Mouse (Mus musculus) heart, embryonic 16.5 days (tissue): ENCODE data around the gene Hist1h2bg. TPM values are rescaled to one million over a fixed set of nuclear protein-coding genes. Genes with fewer than 3 reads are reported as not detected.
A peak's percentile ranks its signal among the peaks of the same experiment; 100 is the strongest.

Experiments used
- ATAC-seq: fragments of 200-750 bp; cut with Nextera tagmentation; replicated peaks from 2 replicates; pipeline ENCODE4 v1.8.0; 2017; ENCODE audit warnings: moderate number of reproducible peaks; ENCODE audit not compliant: insufficient read depth, low FRiP score; ENCODE audit errors: extremely low read depth
- H3K27ac ChIP-seq: fragments of 300-500 bp; sonication (generic); 2 replicates; pipeline ENCODE4 v1.5.1; 2014; ENCODE audit warnings: mild to moderate bottlenecking, low read length, control low read depth, moderate library complexity
- H3K27me3 ChIP-seq: fragments of 300-500 bp; sonication (generic); 2 replicates; pipeline ENCODE4 v1.6.1; 2014; ENCODE audit warnings: low read length, mixed read lengths; ENCODE audit not compliant: control insufficient read depth, insufficient read depth
- H3K36me3 ChIP-seq: fragments of 300-500 bp; sonication (generic); 2 replicates; pipeline ENCODE4 v1.6.1; 2014; ENCODE audit not compliant: control insufficient read depth, insufficient read depth
- H3K4me1 ChIP-seq: fragments of 300-500 bp; sonication (generic); 2 replicates; pipeline ENCODE4 v1.6.1; 2014; ENCODE audit warnings: low read length, mixed read lengths; ENCODE audit not compliant: control insufficient read depth, insufficient read depth
- H3K4me2 ChIP-seq: fragments of 300-500 bp; sonication (generic); 2 replicates; pipeline ENCODE4 v1.6.1; 2014; ENCODE audit warnings: low read depth, mild to moderate bottlenecking, control low read depth, low read length
- H3K4me3 ChIP-seq: fragments of 300-500 bp; sonication (generic); 2 replicates; pipeline ENCODE4 v1.5.1; 2014; ENCODE audit warnings: mild to moderate bottlenecking, control low read depth, low read length
- H3K9ac ChIP-seq: fragments of 300-500 bp; sonication (generic); 2 replicates; pipeline ENCODE4 v1.6.1; 2014; ENCODE audit warnings: low read length, control low read depth
- H3K9me3 ChIP-seq: fragments of 300-500 bp; sonication (generic); replicated peaks from 2 replicates; pipeline ENCODE4 v1.6.1; 2016; ENCODE audit warnings: low read length; ENCODE audit not compliant: control insufficient read depth
- WGBS: fragments of 180-500 bp; shearing (Covaris S2); extraction: QIAGEN DNeasy Blood & Tissue Kit; methylation state at CpG from one replicate; pipeline ENCODE4 v1.1.7; 2014; 5-methylcytosine and 5-hydroxymethylcytosine counted together
- polyA plus RNA-seq: library from polyadenylated mRNA; unstranded; fragments of >200 nt; fragmentation: Nextera tagmentation; extraction: Ambion mirVana; gene quantifications from 2 replicates; pipeline ENCODE4 v1.2.1, GENCODE M21; 2015

Gene Hist1h2bg
- polyA plus RNA-seq, 1 experiment from 2014 or later: 4.2 TPM

- 23% methylated on average over 7 of the region's 7 CpGs for whole genome bisulfite sequencing
- Histone ChIP-seq H3K9me3 (no peaks in the 10 kb centered on the region), H3K27me3 (no peaks in the 10 kb centered on the region), H3K4me3 (peak overlapping the region; percentile 52), H3K27ac (peak overlapping the region; percentile 66), H3K9ac (peak overlapping the region; percentile 72), H3K36me3 (no peaks in the 10 kb centered on the region), H3K4me2 (peak overlapping the region; percentile 62), H3K4me1 (peaks cover 26% of the 10 kb centered on the region)
- no peak for ATAC-seq
Measured at GRCm38 (mm10) chr13:23576351-23576881, 5.2 kb downstream of the Hist1h2bg start.

GRCm38 (mm10) chr13:23576906-23577639 lies 5.9 kb downstream of the Hist1h2bg start:
- Histone ChIP-seq H3K4me3 (peak overlapping the region; percentile 52), H3K4me1 (peaks cover 27% of the 10 kb centered on the region), H3K36me3 (no peaks in the 10 kb centered on the region), H3K4me2 (peak overlapping the region; percentile 62), H3K9ac (peak overlapping the region; percentile 72; the same call in 1 of the 2 replicates), H3K27ac (peak overlapping the region; percentile 66), H3K9me3 (no peaks in the 10 kb centered on the region), H3K27me3 (no peaks in the 10 kb centered on the region)
- no peak for ATAC-seq
- 56% methylated on average over 6 of the region's 6 CpGs for WGBS

DNA sequence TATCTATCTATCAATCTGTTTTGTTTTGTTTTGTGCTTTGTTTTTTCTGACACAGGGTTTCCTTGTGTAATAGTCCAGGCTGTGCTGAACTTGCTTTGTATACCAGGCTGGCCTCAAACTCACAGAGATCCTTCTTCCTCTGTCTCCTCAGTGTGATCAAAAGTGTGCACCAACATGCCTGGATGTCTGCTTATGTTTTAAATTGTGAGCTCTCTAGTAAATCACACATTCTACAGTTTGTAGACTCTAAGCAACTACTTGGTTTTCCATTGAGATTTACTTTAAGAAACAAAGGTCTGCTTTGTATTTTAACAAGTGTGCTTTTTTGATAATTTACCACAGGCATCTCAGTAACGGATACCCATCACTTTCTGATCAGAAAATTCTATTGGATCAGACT lies 6.6 kb downstream of the Hist1h2bg start:
- Histone ChIP-seq H3K27ac (no peak overlapping the region), H3K4me1 (peaks cover 24% of the 10 kb centered on the region), H3K9ac (no peak overlapping the region), H3K36me3 (no peaks in the 10 kb centered on the region), H3K4me2 (no peak overlapping the region), H3K4me3 (no peak overlapping the region), H3K9me3 (no peaks in the 10 kb centered on the region), H3K27me3 (no peaks in the 10 kb centered on the region)
- 95% methylated on average over 1 of the region's 1 CpGs for WGBS
- ATAC-seq: no peak

- H3K9ac ChIP-seq: peak within 1 kb of the TSS; percentile 75
- no peaks in the 10 kb centered on the region for H3K27me3 ChIP-seq
- peak within 1 kb of the TSS; percentile 82 for H3K27ac ChIP-seq
- H3K4me3 ChIP-seq: peak within 1 kb of the TSS; percentile 57
- H3K9me3 ChIP-seq: no peaks in the 10 kb centered on the region
- H3K4me2 ChIP-seq: peak within 1 kb of the TSS; percentile 88
- WGBS: under 1% methylated on average over 43 of the region's 43 CpGs
- peaks cover 18% of the 10 kb centered on the region for H3K4me1 ChIP-seq
- peak; percentile 83 for ATAC-seq
- H3K36me3 ChIP-seq: no peaks in the 10 kb centered on the region
Measured at GRCm38 (mm10) chr13:23581408-23582218, 10.4 kb downstream of the Hist1h2bg start, which contains the start of gene Hist1h4d. TSS of gene Hist1h4d (plus strand) at chr13:23581598.

DNA sequence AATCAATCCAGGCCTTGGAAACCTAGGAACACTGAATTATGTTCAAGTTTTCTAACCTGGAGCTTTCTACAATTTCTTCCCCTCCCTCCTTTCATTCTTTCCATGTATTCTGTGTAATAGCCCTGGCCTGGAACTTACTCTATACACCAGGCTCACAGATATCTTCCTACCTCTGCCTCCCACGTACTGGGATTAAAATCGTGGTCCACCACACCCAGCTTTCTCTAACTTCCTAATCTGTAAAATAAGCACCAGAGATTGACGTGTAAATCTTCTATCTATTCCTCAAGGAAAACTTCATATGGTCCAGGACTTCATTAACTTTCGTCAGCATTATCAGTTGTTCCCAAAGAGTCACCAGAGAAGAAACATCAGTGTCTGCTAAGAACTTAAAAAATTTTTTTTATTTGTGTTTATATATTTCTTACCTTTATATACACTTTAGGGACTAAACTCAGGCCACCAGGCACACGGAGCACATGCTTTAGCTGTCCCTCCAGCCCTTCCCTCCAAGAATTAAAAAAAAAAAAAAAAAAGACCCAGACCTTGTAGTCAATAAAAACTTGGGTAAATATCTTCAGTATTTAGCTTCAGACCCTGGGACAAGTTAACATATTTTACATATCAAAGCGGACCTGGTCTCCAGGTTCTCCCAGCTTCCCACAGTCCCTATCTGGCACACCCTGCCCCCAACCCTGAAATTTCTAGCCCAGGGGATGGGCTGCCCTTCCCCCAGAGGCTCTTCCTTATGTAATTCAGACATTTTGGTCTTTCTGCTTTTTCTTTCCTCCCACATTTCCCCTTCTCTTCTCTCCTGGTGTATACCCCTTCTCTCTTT lies 11.2 kb downstream of the Hist1h2bg start:
- Histone ChIP-seq H3K4me2 (peak overlapping the region; percentile 88), H3K27ac (peak overlapping the region; percentile 82)
- WGBS: 19% methylated on average over 6 of the region's 6 CpGs

GRCm38 (mm10) chr13:23583387-23584068 lies 12.3 kb downstream of the Hist1h2bg start:
- Histone ChIP-seq H3K4me1 (peaks cover 13% of the 10 kb centered on the region), H3K36me3 (no peaks in the 10 kb centered on the region), H3K9ac (no peak overlapping the region), H3K9me3 (no peaks in the 10 kb centered on the region), H3K4me2 (no peak overlapping the region), H3K27ac (peak overlapping the region; percentile 0; the same call in 1 of the 2 replicates), H3K27me3 (no peaks in the 10 kb centered on the region), H3K4me3 (no peak overlapping the region)
- ATAC-seq: no peak

More for the DNA sequence above, 11.2 kb downstream of the Hist1h2bg start:
- peak overlapping the region; percentile 57 for H3K4me3 ChIP-seq
- peak overlapping the region; percentile 75 for H3K9ac ChIP-seq
- H3K36me3 ChIP-seq: no peaks in the 10 kb centered on the region
- H3K4me1 ChIP-seq: peaks cover 13% of the 10 kb centered on the region
- ATAC-seq: no peak
- H3K27me3 ChIP-seq: no peaks in the 10 kb centered on the region
- no peaks in the 10 kb centered on the region for H3K9me3 ChIP-seq

DNA sequence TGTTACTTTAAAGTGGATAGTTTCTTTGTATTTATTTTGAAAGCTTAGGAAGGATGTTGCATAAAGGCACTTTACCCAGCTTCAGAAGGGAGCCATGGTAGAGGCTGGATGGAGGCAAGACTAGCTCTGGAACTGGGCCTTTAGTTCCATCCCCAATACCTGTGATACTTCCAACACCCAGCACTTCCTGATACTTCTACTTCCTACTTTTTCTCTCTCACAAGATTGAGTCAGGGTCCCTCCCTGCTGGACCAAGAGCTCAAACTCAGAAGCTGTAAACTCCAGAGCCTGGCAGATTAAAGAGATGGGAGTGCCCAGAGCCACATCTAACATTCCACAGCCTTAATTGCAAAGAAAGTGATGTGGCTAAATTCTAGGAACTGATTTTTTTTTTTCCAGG lies 13.1 kb downstream of the Hist1h2bg start:
- H3K9ac ChIP-seq: peak overlapping the region; percentile 83
- no peaks in the 10 kb centered on the region for H3K27me3 ChIP-seq
- peak overlapping the region; percentile 91 for H3K4me2 ChIP-seq
- H3K4me3 ChIP-seq: peak overlapping the region; percentile 62
- H3K36me3 ChIP-seq: no peaks in the 10 kb centered on the region
- H3K27ac ChIP-seq: peak overlapping the region; percentile 98
- ATAC-seq: no peak
- H3K4me1 ChIP-seq: peaks cover 13% of the 10 kb centered on the region
- no peaks in the 10 kb centered on the region for H3K9me3 ChIP-seq

- Histone ChIP-seq H3K9ac (peak overlapping the region; percentile 83), H3K4me1 (peaks cover 13% of the 10 kb centered on the region), H3K9me3 (no peaks in the 10 kb centered on the region), H3K27ac (peak overlapping the region; percentile 98), H3K36me3 (no peaks in the 10 kb centered on the region), H3K27me3 (no peaks in the 10 kb centered on the region), H3K4me3 (peak overlapping the region; percentile 62), H3K4me2 (peak overlapping the region; percentile 91)
- under 1% methylated on average over 21 of the region's 21 CpGs for WGBS
- no peak for ATAC-seq
Measured at GRCm38 (mm10) chr13:23585029-23585441, 13.8 kb downstream of the Hist1h2bg start.
